Mouse (Mus musculus): ENCODE measurements around the gene Srp54a. TPM values are rescaled to one million over a fixed set of nuclear protein-coding genes. Genes with fewer than 3 reads are reported as not detected.
"Not testable (repeated sequence)": the region's sequence is repeated elsewhere in the genome, so short reads cannot be mapped to it uniquely, and the experiment has no call there.

Gene Srp54a
- polyA plus RNA-seq, 1 experiment from 2014 or later = 94.7 TPM

DNA sequence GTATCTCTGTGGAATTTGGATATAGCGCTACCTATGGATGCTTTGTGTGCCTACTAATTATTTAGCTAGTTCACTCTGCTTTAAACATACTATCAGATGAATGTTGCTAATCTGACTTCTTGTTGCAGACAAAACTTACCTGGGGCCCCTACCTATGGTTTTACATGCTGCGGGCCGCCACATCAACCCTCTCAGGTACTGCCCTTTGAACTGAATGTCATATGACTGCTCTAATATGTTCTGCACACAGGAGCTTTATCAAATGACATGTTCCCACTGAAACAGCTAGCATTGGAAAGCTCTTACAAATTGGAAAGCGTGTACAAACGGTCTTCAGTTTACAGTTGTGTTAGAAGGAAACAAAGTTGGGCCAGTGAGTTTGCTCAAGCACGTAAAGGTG lies 55.5 kb downstream of the Srp54a start:
- not testable (repeated sequence) for H3K4me1 ChIP-seq (replicated peaks); DNase-seq; H3K4me3 ChIP-seq (replicated peaks); H3K36me3 ChIP-seq; H3K4me2 ChIP-seq; H3K27ac ChIP-seq; H3K9me3 ChIP-seq (replicated peaks); ATAC-seq (ENCODE audit: low read depth); H3K27me3 ChIP-seq; H3K9ac ChIP-seq
- WGBS (ENCODE audit: insufficient replicate concordance) = no CpG with 5 or more reads among the region's 6 CpGs

DNA sequence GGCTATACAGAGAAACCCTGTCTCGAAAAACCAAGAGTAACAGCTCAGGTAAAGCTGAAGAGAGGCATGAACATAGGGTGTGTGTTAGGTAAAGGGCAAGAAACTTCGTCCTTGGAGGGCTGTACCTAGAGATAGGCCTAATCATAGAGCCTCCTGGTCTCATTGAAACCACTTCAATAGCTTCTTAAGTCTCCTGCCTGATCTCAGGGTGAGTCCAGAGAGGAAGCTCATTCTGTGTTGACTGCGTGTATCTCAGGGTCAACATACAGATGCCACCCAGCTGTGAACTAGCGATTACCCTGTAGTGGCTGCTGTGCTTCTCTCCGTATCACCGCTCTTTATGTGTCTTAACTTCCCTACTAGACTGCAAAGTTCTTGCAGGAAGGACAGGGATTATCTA lies 57.8 kb downstream of the Srp54a start:
- not testable (repeated sequence) for H3K4me3 ChIP-seq (replicated peaks); H3K9me3 ChIP-seq (replicated peaks); H3K36me3 ChIP-seq; DNase-seq; H3K4me1 ChIP-seq (replicated peaks); H3K27me3 ChIP-seq; H3K4me2 ChIP-seq; H3K9ac ChIP-seq; H3K27ac ChIP-seq
- peak; percentile 57; the same call in 1 of the 2 replicates for ATAC-seq (ENCODE audit: low read depth)
- WGBS (ENCODE audit: insufficient replicate concordance) = no CpG with 5 or more reads among the region's 6 CpGs

DNA sequence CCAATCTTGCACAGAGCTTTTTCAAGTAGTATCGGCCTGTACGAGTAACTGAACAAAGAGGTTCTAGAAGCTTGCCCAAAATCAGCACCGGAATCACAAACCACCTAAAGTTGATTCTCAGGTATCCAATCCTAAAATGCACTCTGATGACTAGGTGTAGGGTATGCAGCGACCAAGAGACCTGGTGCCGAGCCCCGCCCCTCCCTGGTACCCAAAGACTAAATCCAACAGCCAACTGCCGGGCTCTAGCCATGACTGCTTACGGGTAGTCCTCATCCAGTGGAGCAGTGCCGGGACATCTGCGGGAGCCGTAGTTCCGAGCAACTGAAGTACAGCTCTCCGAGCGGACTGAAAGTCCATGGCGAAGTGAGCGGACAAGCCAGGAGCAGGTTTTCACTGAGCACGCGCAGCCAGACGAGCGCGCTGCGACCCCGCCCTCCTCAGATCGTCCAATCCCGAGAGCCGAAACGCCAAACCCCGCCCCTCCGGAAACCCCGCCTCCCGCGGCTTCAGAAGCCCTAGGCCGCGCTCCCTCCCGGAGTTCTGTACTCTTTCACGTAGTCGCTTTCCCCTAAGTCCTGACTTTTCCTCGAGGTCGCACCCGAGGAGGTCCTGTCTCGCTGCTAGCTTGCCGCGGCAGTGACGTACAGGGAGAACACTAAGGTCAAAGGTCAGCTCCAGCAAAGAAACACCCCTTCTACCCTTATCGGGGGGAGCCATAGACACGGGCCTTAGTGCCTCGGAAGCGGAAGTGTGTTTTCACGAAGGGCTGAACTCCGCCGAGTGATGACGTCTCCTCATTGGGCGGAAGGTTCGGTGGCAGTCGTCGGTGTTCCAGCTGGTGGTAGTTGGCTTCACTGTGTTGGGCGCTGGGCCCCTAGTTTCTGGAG lies 74.7 kb downstream of the Srp54a start, which contains the start of gene Srp54b:
Gene Srp54b, plus strand, starts transcription at position 546 of the 890 bp plus-strand sequence.
- peak within 1 kb of the TSS; percentile 53; the same call in 1 of the 2 replicates for H3K9ac ChIP-seq
- peak within 1 kb of the TSS; percentile 46 for H3K4me3 ChIP-seq (replicated peaks)
- H3K9me3 ChIP-seq (replicated peaks); H3K4me1 ChIP-seq (replicated peaks); H3K27me3 ChIP-seq; H3K36me3 ChIP-seq; H3K4me2 ChIP-seq; H3K27ac ChIP-seq; DNase-seq: not testable (repeated sequence)
- peak; percentile 96 for ATAC-seq (ENCODE audit: low read depth)
- WGBS (ENCODE audit: insufficient replicate concordance) = no CpG with 5 or more reads among the region's 57 CpGs

DNA sequence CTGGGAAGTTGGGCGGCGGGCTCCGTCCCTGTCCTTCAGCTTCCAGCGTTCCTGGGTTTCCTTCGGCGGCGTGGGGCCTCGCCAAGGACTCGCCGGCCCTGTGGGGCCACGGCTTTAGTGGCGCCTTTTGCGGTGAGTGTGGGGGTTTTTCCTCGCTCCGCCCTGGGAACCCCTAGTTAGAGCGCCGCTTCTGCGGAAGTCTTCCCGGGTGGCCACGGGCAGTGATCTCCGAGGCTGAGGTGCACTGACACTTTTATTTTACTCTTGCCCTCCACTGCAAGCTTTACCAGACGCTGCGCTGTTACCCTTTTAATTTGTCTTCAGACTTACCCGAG lies 75.4 kb downstream of the Srp54a start:
- DNase-seq; H3K4me2 ChIP-seq; H3K9me3 ChIP-seq (replicated peaks); H3K27me3 ChIP-seq; H3K27ac ChIP-seq; H3K36me3 ChIP-seq; H3K4me1 ChIP-seq (replicated peaks): not testable (repeated sequence)
- under 1% methylated on average over 10 of the region's 24 CpGs for WGBS (ENCODE audit: insufficient replicate concordance)
- ATAC-seq (ENCODE audit: low read depth) = peak; percentile 46
- H3K9ac ChIP-seq = peak overlapping the region; percentile 53; the same call in 1 of the 2 replicates
- peak overlapping the region; percentile 46 for H3K4me3 ChIP-seq (replicated peaks)

Other genes starting within 250 kb of the Srp54a start
- 37.1 and 44.2 TPM in 2 replicates for gene Cfl2, start 217.4 kb upstream of the Srp54a start, polyA plus RNA-seq (2015; fragmentation: Nextera tagmentation; extraction: Ambion mirVana)
- gene Gm20403, start 93.7 kb upstream of the Srp54a start, polyA plus RNA-seq (2015; fragmentation: Nextera tagmentation; extraction: Ambion mirVana) = not detected in 2 replicates
- gene Baz1a, start 65.9 kb upstream of the Srp54a start, polyA plus RNA-seq (2015; fragmentation: Nextera tagmentation; extraction: Ambion mirVana) = 32.3 and 38.0 TPM in 2 replicates
- 30.6 and 32.9 TPM in 2 replicates for gene 2700097O09Rik, start 152 bp upstream of the Srp54a start, polyA plus RNA-seq (2015; fragmentation: Nextera tagmentation; extraction: Ambion mirVana)
- 12.7 and 13.7 TPM in 2 replicates for gene Fam177a, start 44.2 kb downstream of the Srp54a start, polyA plus RNA-seq (2015; fragmentation: Nextera tagmentation; extraction: Ambion mirVana)
- 35.6 and 39.9 TPM in 2 replicates for gene Srp54b, start 74.8 kb downstream of the Srp54a start, polyA plus RNA-seq (2015; fragmentation: Nextera tagmentation; extraction: Ambion mirVana)
- not detected in 2 replicates for gene 1700047I17Rik2, start 119.3 kb downstream of the Srp54a start, polyA plus RNA-seq (2015; fragmentation: Nextera tagmentation; extraction: Ambion mirVana)
- 40.8 and 57.3 TPM in 2 replicates for gene Srp54c, start 149.9 kb downstream of the Srp54a start, polyA plus RNA-seq (2015; fragmentation: Nextera tagmentation; extraction: Ambion mirVana)
- gene 1110008L16Rik, start 219.3 kb downstream of the Srp54a start, polyA plus RNA-seq (2015; fragmentation: Nextera tagmentation; extraction: Ambion mirVana) = 8.9 and 10.0 TPM in 2 replicates
- 8.2 and 10.8 TPM in 2 replicates for gene Ppp2r3c, start 222.7 kb downstream of the Srp54a start, polyA plus RNA-seq (2015; fragmentation: Nextera tagmentation; extraction: Ambion mirVana)